Mouse (Mus musculus): Measurements from ENCODE around the gene Fermt2. TPM values are rescaled to one million over a fixed set of nuclear protein-coding genes. Genes with fewer than 3 reads are reported as not detected.

Gene Fermt2
- 146 TPM for polyA plus RNA-seq (2014; fragmentation: Illumina TruSeq; extraction: RNeasy Lipid Tissue Mini Kit (QIAGEN cat#74804); ENCODE audit: low read depth, low replicate concordance)

GRCm38 (mm10) chr14:45529411-45530363, at the start of gene Fermt2:
Gene Fermt2, minus strand, starts transcription at chr14:45530118.

Other genes starting within 250 kb of the Fermt2 start
- 86.0 TPM for gene Ero1l, start 211.3 kb downstream of the Fermt2 start, polyA plus RNA-seq (2014; fragmentation: Illumina TruSeq; extraction: RNeasy Lipid Tissue Mini Kit (QIAGEN cat#74804); ENCODE audit: low read depth, low replicate concordance)
- 424 TPM for gene Psmc6, start 200.3 kb downstream of the Fermt2 start, polyA plus RNA-seq (2014; fragmentation: Illumina TruSeq; extraction: RNeasy Lipid Tissue Mini Kit (QIAGEN cat#74804); ENCODE audit: low read depth, low replicate concordance)
- 44.1 TPM for gene Styx, start 179.0 kb downstream of the Fermt2 start, polyA plus RNA-seq (2014; fragmentation: Illumina TruSeq; extraction: RNeasy Lipid Tissue Mini Kit (QIAGEN cat#74804); ENCODE audit: low read depth, low replicate concordance)
- 179 TPM for gene Gnpnat1, start 125.2 kb downstream of the Fermt2 start, polyA plus RNA-seq (2014; fragmentation: Illumina TruSeq; extraction: RNeasy Lipid Tissue Mini Kit (QIAGEN cat#74804); ENCODE audit: low read depth, low replicate concordance)
- gene Ddhd1, start 128.0 kb upstream of the Fermt2 start, polyA plus RNA-seq (2014; fragmentation: Illumina TruSeq; extraction: RNeasy Lipid Tissue Mini Kit (QIAGEN cat#74804); ENCODE audit: low read depth, low replicate concordance): 25.4 TPM

Measured in kidney, adult 10 weeks (tissue).